Mouse (Mus musculus) cerebellum, adult 18-20 months (tissue): ENCODE results near the gene Zbtb26.

Experiments
- DNase-seq, 2 experiments: peaks; one replicate each; pipeline ENCODE4 v3.0.0; 2021

Gene Zbtb26

GRCm38 (mm10) chr2:37442611-37443591, at the start of gene Zbtb26, which contains the start of the genes Zbtb6 and Rabgap1:
Gene Zbtb26 (minus strand): TSS chr2:37443135.
Gene Zbtb6 (minus strand): TSS chr2:37443171.
Gene Rabgap1 (plus strand): TSS chr2:37443279.
- DNase-seq = peak; percentile 96

- no peak for DNase-seq
Measured at GRCm38 (mm10) chr2:37488956-37489355, 46.0 kb upstream of the Zbtb26 start.

GRCm38 (mm10) chr2:37486408-37486807, 43.5 kb upstream of the Zbtb26 start:
- DNase-seq = no peak

GRCm38 (mm10) chr2:37485370-37485769, 42.4 kb upstream of the Zbtb26 start:
- DNase-seq = peak; percentile 15 to 43

- DNase-seq = no peak
Measured at GRCm38 (mm10) chr2:37484165-37484564, 41.2 kb upstream of the Zbtb26 start.

- no peak for DNase-seq
Measured at GRCm38 (mm10) chr2:37480039-37480438, 37.1 kb upstream of the Zbtb26 start.

- no peak for DNase-seq
Measured at GRCm38 (mm10) chr2:37479559-37479958, 36.6 kb upstream of the Zbtb26 start.

GRCm38 (mm10) chr2:37466266-37466665, 23.3 kb upstream of the Zbtb26 start:
- no peak for DNase-seq

GRCm38 (mm10) chr2:37460707-37461106, 17.8 kb upstream of the Zbtb26 start:
- no peak for DNase-seq

GRCm38 (mm10) chr2:37452376-37452760, 9.4 kb upstream of the Zbtb26 start:
- DNase-seq = no peak

- peak; percentile 95 to 97 for DNase-seq
Measured at GRCm38 (mm10) chr2:37451667-37452375, 8.9 kb upstream of the Zbtb26 start.

GRCm38 (mm10) chr2:37431609-37432008, 11.3 kb downstream of the Zbtb26 start:
- no peak for DNase-seq

- peak; percentile 82 to 89 for DNase-seq
Measured at GRCm38 (mm10) chr2:37430593-37431464, 12.1 kb downstream of the Zbtb26 start.

GRCm38 (mm10) chr2:37423671-37424070, 19.3 kb downstream of the Zbtb26 start:
- DNase-seq = no peak

- peak; percentile 91 to 97 for DNase-seq
Measured at GRCm38 (mm10) chr2:37422306-37423304, 20.3 kb downstream of the Zbtb26 start, which contains the start of gene Rc3h2. Gene Rc3h2 (minus strand): TSS chr2:37422903.

- DNase-seq = no peak
Measured at GRCm38 (mm10) chr2:37421903-37422302, 21.0 kb downstream of the Zbtb26 start.

GRCm38 (mm10) chr2:37395539-37395938, 47.4 kb downstream of the Zbtb26 start:
- no peak for DNase-seq

- no peak for DNase-seq
Measured at GRCm38 (mm10) chr2:37382921-37383320, 60.0 kb downstream of the Zbtb26 start.
